Mouse (Mus musculus): ENCODE measurements around the gene Tmem95.

- no peak for TF ChIP-seq POLR2A (IDR thresholded peaks at IDR 0.05; ENCODE audit: extremely low read depth, insufficient read depth, low read length)
- no peak for TF ChIP-seq CTCF (IDR thresholded peaks at IDR 0.05; ENCODE audit: extremely low read depth, insufficient read depth, low read length)
These were observed 22.1 kb upstream of the Tmem95 start for GRCm38 (mm10) chr11:69899870-69900269.

Data from cortical plate, adult 2 months (tissue).